Mouse (Mus musculus): ENCODE data around the gene Olfr281.

- TF ChIP-seq CTCF (IDR thresholded peaks at IDR 0.05): no peak
- TF ChIP-seq EP300 (IDR thresholded peaks at IDR 0.05): no peak
These were observed 27.6 kb upstream of the Olfr281 start for GRCm38 (mm10) chr15:98424753-98425152.

Measured in lung, postnatal 0 days (tissue).